Mouse (Mus musculus) G1E (cell line): ENCODE measurements around the gene Ankrd34a. TPM values are rescaled to one million over a fixed set of nuclear protein-coding genes. Genes with fewer than 3 reads are reported as not detected.

Experiments
- ATAC-seq: 2 replicates; pipeline ENCODE4 v1.8.0; 2016; ENCODE audit warnings: mild to moderate bottlenecking; ENCODE audit not compliant: insufficient number of reproducible peaks, poor library complexity, low FRiP score, severe bottlenecking; ENCODE audit errors: extremely low read depth
- DNase-seq: peaks from one replicate; pipeline ENCODE4 v3.0.0; 2012; ENCODE audit warnings: low spot score
- H3K27me3 ChIP-seq: 2 replicates; pipeline ENCODE4 v1.6.1; 2012; ENCODE audit warnings: mild to moderate bottlenecking, low read length, inconsistent platforms; ENCODE audit not compliant: insufficient read depth
- H3K36me3 ChIP-seq: replicated peaks from 2 replicates; pipeline ENCODE3; 2012; ENCODE audit warnings: mild to moderate bottlenecking, inconsistent platforms
- H3K4me1 ChIP-seq: 2 replicates; pipeline ENCODE4 v1.6.1; 2012; ENCODE audit warnings: low read depth, low read length, inconsistent platforms, mixed read lengths; ENCODE audit not compliant: insufficient read depth
- H3K4me3 ChIP-seq: 2 replicates; pipeline ENCODE4 v1.5.1; 2012; ENCODE audit warnings: low read depth, mild to moderate bottlenecking, inconsistent platforms, low read length, moderate library complexity, mixed read lengths
- H3K9me3 ChIP-seq: replicated peaks from 2 replicates; pipeline ENCODE4 v1.6.1; 2012; ENCODE audit warnings: inconsistent platforms
- CTCF ChIP-seq: IDR thresholded peaks from 2 replicates; pipeline ENCODE4 v1.5.1; 2012; ENCODE audit warnings: low read depth, low read length, inconsistent platforms, mixed read lengths
- GATA1 ChIP-seq: IDR thresholded peaks from 2 replicates; pipeline ENCODE4 v1.6.1; 2012; ENCODE audit warnings: borderline replicate concordance, low read length, inconsistent platforms, mixed read lengths
- GATA2 ChIP-seq: IDR thresholded peaks from 2 replicates; pipeline ENCODE4 v1.6.1; 2012; ENCODE audit warnings: low read depth, low read length, inconsistent platforms, borderline replicate concordance
- POLR2AphosphoS5 ChIP-seq: IDR thresholded peaks from 2 replicates; pipeline ENCODE4 v1.6.1; 2012; ENCODE audit warnings: low read depth, low read length, inconsistent platforms; ENCODE audit not compliant: insufficient replicate concordance
- TAL1 ChIP-seq: conservative IDR thresholded peaks from 2 replicates; pipeline ENCODE4 v1.6.1; 2012; ENCODE audit warnings: low read depth, low read length, inconsistent platforms, mixed read lengths
- polyA plus RNA-seq: library from polyadenylated mRNA; stranded (reverse); fragments of >175 nt; gene quantifications from 2 replicates; pipeline ENCODE4 v1.2.3, GENCODE M21; 2012
- total RNA-seq, 2 experiments: library from RNA; stranded (forward) in 1 of 2; stranded (reverse) in 1 of 2; fragments of 200-1000 nt in 1 of 2; fragments of >200 nt in 1 of 2; fragmentation: Nextera tagmentation in 1 of 2; gene quantifications; 2 replicates each; pipeline ENCODE4 v1.2.3; 2014 to 2017

The Ankrd34a gene
- total and polyA plus RNA-seq, 3 experiments = 0.03 to 0.05 TPM; not detected in 1

DNA sequence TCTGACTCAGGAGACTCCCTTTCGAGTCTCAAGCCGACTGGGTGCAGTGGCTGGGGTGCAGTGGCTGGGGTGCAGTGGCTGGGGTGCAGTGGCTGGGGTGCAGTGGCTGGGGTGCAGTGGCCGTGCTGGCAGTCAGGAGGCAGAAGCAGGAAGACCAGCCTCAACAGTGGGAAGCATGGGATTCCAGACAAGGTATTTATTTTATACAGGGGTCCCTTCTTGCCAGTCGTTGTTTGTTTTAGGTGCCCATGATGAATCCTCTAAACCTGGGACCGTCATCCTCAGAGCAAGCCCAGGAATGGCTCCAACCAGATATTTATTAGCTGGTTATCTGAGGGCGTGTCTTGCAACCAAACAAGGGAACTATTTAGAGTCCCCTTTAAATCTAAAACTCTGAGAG lies 42.8 kb upstream of the Ankrd34a start:
- Histone ChIP-seq H3K36me3 (no peaks in the 10 kb centered on the region), H3K9me3 (no peaks in the 10 kb centered on the region), H3K4me1 (peaks cover 30% of the 10 kb centered on the region), H3K27me3 (peaks cover 6% of the 10 kb centered on the region; the same call in 1 of the 2 replicates), H3K4me3 (no peak overlapping the region)
- ATAC-seq (no peak), DNase-seq (no peak)
- TF ChIP-seq GATA1 (no peak), POLR2AphosphoS5 (no peak), GATA2 (no peak), TAL1 (no peak), CTCF (no peak)

GRCm38 (mm10) chr3:96554251-96554650 lies 42.2 kb upstream of the Ankrd34a start:
- H3K27me3 ChIP-seq = peaks cover 6% of the 10 kb centered on the region; the same call in 1 of the 2 replicates
- peaks cover 1% of the 10 kb centered on the region for H3K36me3 ChIP-seq
- ATAC-seq (no peak), DNase-seq (no peak)
- TF ChIP-seq TAL1 = no peak
- H3K4me1 ChIP-seq = peaks cover 34% of the 10 kb centered on the region
- H3K4me3 ChIP-seq = no peak overlapping the region
- no peaks in the 10 kb centered on the region for H3K9me3 ChIP-seq

DNA sequence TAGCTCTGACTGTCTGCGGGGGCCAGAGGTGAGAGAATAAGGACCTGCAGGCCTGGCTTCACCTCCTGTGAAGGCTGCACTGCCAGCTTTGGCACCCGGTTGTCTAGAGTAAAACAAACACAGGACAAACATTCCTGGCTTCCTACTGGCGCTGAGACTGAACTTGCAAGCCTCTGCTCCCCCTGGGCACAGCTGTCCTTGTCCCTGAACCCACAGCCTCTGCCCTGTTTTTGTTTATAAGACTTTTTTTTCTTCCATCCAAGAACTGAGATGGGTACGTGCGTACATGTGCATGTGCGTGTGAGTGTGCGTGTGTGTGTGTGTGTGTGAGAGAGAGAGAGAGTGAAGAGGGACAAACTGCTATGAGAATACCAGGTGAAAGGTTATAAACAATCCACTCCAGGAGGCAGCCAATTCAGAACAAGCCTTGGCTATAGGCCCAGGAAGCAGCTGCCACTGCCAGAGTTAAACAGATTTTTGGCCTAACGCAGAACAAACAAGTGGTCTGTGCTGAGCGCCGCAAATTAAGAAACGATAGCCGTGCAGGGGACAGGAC lies 41.3 kb upstream of the Ankrd34a start:
- peaks cover 10% of the 10 kb centered on the region for H3K36me3 ChIP-seq
- ATAC-seq (no peak), DNase-seq (no peak)
- peaks cover 43% of the 10 kb centered on the region for H3K4me1 ChIP-seq
- H3K4me3 ChIP-seq = no peak overlapping the region
- peaks cover 4% of the 10 kb centered on the region; the same call in 1 of the 2 replicates for H3K27me3 ChIP-seq
- no peak for TF ChIP-seq TAL1
- TF ChIP-seq GATA1 = no peak
- TF ChIP-seq CTCF = no peak
- TF ChIP-seq POLR2AphosphoS5 = no peak
- TF ChIP-seq GATA2 = no peak
- H3K9me3 ChIP-seq = no peaks in the 10 kb centered on the region

DNA sequence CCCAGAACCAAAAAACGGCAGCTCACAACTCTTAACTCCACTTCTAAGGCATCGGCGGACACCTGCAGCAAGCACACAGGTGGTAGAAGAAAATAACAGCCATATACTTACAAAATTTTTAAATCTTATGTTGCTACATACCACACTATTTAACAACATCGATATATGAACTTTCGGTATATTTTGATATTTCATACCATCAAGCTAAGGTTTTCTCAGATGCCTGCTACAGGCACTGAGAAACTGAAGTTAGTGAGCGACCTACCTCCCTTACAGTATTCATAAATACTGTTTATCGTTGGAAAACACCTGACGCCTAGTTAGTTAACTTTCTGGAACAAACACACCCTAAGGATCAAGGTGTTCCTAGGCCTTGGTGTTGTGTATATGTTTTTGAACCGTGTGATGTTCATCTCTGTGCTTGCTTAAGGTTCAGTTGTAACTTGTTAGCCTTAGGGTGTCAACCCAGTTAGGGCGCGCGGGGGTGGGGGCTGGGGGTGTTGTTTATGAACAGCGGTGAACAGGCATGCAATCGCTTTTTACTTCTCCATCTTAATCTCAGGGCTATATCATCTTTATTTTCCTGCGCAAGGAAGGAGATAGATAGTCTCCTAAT lies 40.3 kb upstream of the Ankrd34a start:
- TF ChIP-seq TAL1 = no peak
- TF ChIP-seq POLR2AphosphoS5 = no peak
- no peak for TF ChIP-seq GATA1
- TF ChIP-seq GATA2 = no peak
- no peak for TF ChIP-seq CTCF
- no peak for ATAC-seq
- no peaks in the 10 kb centered on the region for H3K9me3 ChIP-seq
- peaks cover 52% of the 10 kb centered on the region for H3K4me1 ChIP-seq
- H3K27me3 ChIP-seq = no peaks in the 10 kb centered on the region
- peaks cover 20% of the 10 kb centered on the region for H3K36me3 ChIP-seq
- no peak for DNase-seq
- H3K4me3 ChIP-seq = no peak overlapping the region

DNA sequence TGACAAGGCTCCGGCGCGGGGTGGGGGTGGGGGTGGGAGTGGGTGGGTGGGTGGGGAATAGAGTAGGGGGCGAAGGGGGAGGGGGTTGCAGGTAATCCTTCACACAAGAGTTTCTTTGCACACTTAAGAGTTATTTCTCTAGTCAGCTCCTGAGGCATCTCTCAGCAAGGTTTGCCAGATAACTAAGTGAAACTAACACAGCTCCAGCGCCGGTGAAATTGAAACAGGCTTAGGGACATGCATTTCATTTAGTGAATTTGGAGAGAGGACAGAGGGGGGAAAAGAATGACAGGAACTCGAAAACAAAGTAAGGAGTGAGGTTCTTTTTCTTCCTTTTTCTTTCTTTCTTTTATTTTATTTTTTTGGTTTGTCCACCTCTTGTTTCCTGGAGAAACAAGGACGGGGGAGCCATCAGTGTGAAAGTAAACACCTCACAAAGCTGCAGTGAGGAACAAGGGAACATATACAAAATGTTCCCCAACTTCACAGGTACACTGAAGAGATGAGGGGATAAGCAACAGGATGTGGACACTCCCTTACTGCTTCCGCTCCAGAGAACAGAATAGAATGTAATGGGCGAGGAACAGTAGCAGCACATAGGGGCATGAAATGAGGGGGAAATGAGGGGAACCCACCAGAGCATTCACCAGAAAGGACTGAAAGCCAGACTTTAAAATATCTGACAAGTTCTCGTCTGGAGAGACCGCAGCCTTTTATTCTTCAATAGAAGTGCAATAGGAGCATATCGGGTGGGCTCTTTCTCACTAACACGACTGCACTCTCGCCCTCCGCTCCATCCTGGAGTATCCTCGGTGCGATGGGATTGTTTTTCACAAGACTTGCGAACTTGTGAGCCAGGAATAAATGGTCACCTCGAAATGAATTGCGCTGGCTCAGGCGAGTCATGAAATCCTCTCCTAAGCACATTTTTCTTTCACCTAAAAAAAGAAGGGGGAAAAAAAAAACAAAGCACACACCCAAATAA lies 39.5 kb upstream of the Ankrd34a start:
- H3K4me1 ChIP-seq = peaks cover 51% of the 10 kb centered on the region
- H3K4me3 ChIP-seq = peak overlapping the region; percentile 80
- no peaks in the 10 kb centered on the region for H3K9me3 ChIP-seq
- no peaks in the 10 kb centered on the region for H3K27me3 ChIP-seq
- ATAC-seq (0 out of 2 replicates have a peak, but pooled peaks have one; percentile 19), DNase-seq (peak; percentile 58)
- peak; percentile 65; the same call in 1 of the 2 replicates for TF ChIP-seq GATA2
- no peak for TF ChIP-seq CTCF
- peaks cover 26% of the 10 kb centered on the region for H3K36me3 ChIP-seq

DNA sequence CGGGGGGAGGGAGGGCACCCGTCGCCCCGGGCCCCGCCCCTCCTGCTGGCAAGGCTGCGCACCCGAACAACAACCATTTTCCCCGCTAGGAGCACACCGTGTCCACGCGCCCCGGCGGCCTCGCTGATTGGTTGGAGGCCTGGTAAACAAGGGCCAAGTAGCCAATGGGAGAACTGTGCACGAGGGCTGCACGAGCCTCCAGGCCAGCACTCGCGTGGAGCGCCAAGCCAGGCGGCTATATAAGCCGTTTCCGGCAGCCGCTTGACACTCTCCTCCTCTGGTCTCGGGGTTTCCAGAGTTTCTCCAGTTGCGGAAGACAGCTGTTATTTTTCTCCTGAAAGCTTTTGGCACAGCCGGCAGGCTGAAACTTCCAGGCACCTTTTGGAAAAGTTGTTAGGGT lies 38.7 kb upstream of the Ankrd34a start, which contains the start of gene Txnip:
TSS of gene Txnip (plus strand) at position 264 of the 400 bp plus-strand sequence.
- DNase-seq = peak; percentile 98
- H3K4me3 ChIP-seq = peak within 1 kb of the TSS; percentile 80
- no peaks in the 10 kb centered on the region for H3K9me3 ChIP-seq
- H3K4me1 ChIP-seq = peaks cover 54% of the 10 kb centered on the region
- ATAC-seq = peak; percentile 93
- no peak for TF ChIP-seq TAL1
- no peak for TF ChIP-seq CTCF
- peak; percentile 92; the same call in 1 of the 2 replicates for TF ChIP-seq POLR2AphosphoS5
- TF ChIP-seq GATA2 = no peak
- TF ChIP-seq GATA1 = no peak
- no peaks in the 10 kb centered on the region for H3K27me3 ChIP-seq
- peaks cover 28% of the 10 kb centered on the region for H3K36me3 ChIP-seq
